Mouse (Mus musculus) olfactory bulb, adult 2 months (tissue): Measurements from ENCODE around the gene Ecm2.

Experiments used
- CTCF ChIP-seq: fragments of 200-500 bp; IDR thresholded peaks from 2 replicates; pipeline ENCODE4 v1.5.1; 2012; ENCODE audit warnings: low read depth, mild to moderate bottlenecking, low read length, moderate library complexity; ENCODE audit not compliant: insufficient read depth
- POLR2A ChIP-seq: fragments of 200-500 bp; IDR thresholded peaks from 2 replicates; pipeline ENCODE4 v1.6.1; 2012; ENCODE audit warnings: mild to moderate bottlenecking, low read depth, low read length, moderate library complexity; ENCODE audit not compliant: insufficient read depth

GRCm38 (mm10) chr13:49462921-49463320 lies 41.7 kb upstream of the Ecm2 start:
- TF ChIP-seq CTCF (no peak), POLR2A (no peak)
